Mouse (Mus musculus): ENCODE data around the gene Fancc. TPM values are rescaled to one million over a fixed set of nuclear protein-coding genes. Genes with fewer than 3 reads are reported as not detected.

The Fancc gene
- polyA plus RNA-seq, 1 experiment from 2014 or later: 23.7 TPM

- DNase-seq (ENCODE audit: low spot score, missing footprints): no peak
- 0 out of 2 replicates have a peak, but pooled peaks have one; percentile 30 for ATAC-seq (ENCODE audit: low FRiP score)
- no peaks in the 10 kb centered on the region for H3K9me3 ChIP-seq (ENCODE audit: control insufficient read depth, low read length)
- H3K4me2 ChIP-seq: no peak overlapping the region
- no peak overlapping the region for H3K4me3 ChIP-seq (ENCODE audit: low read depth, low read length)
- WGBS: 26% methylated on average over 4 of the region's 4 CpGs
- H3K36me3 ChIP-seq (ENCODE audit: control insufficient read depth, insufficient read depth, low read length): 0 out of 2 replicates have a peak, but pooled peaks cover 2% of the 10 kb centered on the region
- H3K4me1 ChIP-seq (ENCODE audit: control insufficient read depth, insufficient read depth, low read length): peaks cover 20% of the 10 kb centered on the region
- peak overlapping the region; percentile 57; the same call in 1 of the 2 replicates for H3K27ac ChIP-seq (ENCODE audit: low read depth, low read length)
- H3K27me3 ChIP-seq (ENCODE audit: control insufficient read depth, insufficient read depth, low read length): no peaks in the 10 kb centered on the region
- H3K9ac ChIP-seq (ENCODE audit: low read length): 0 out of 2 replicates have a peak overlapping the region, but pooled peaks have one; percentile 7
These were observed 236.9 kb downstream of the Fancc start for GRCm38 (mm10) chr13:63260133-63260532.

- no peaks in the 10 kb centered on the region for H3K27me3 ChIP-seq (ENCODE audit: control insufficient read depth, insufficient read depth, low read length)
- no peak for ATAC-seq (ENCODE audit: low FRiP score)
- H3K36me3 ChIP-seq (ENCODE audit: control insufficient read depth, insufficient read depth, low read length): no peaks in the 10 kb centered on the region
- peaks cover 20% of the 10 kb centered on the region for H3K4me1 ChIP-seq (ENCODE audit: control insufficient read depth, insufficient read depth, low read length)
- H3K4me3 ChIP-seq (ENCODE audit: low read depth, low read length): no peak overlapping the region
- no peaks in the 10 kb centered on the region for H3K9me3 ChIP-seq (ENCODE audit: control insufficient read depth, low read length)
- no peak for DNase-seq (ENCODE audit: low spot score, missing footprints)
- no peak overlapping the region for H3K27ac ChIP-seq (ENCODE audit: low read depth, low read length)
- no peak overlapping the region for H3K9ac ChIP-seq (ENCODE audit: low read length)
- no peak overlapping the region for H3K4me2 ChIP-seq
- 91% methylated on average over 4 of the region's 4 CpGs for WGBS
These were observed 238.4 kb downstream of the Fancc start for GRCm38 (mm10) chr13:63258671-63259070.

GRCm38 (mm10) chr13:63258167-63258582 is 238.9 kb downstream of the Fancc start:
- Histone ChIP-seq H3K36me3 (ENCODE audit: control insufficient read depth, insufficient read depth, low read length) (no peaks in the 10 kb centered on the region), H3K27me3 (ENCODE audit: control insufficient read depth, insufficient read depth, low read length) (no peaks in the 10 kb centered on the region), H3K4me1 (ENCODE audit: control insufficient read depth, insufficient read depth, low read length) (peaks cover 20% of the 10 kb centered on the region), H3K4me2 (no peak overlapping the region), H3K27ac (ENCODE audit: low read depth, low read length) (no peak overlapping the region), H3K4me3 (ENCODE audit: low read depth, low read length) (no peak overlapping the region), H3K9ac (ENCODE audit: low read length) (no peak overlapping the region), H3K9me3 (ENCODE audit: control insufficient read depth, low read length) (no peaks in the 10 kb centered on the region)
- WGBS: 78% methylated on average over 6 of the region's 6 CpGs
- DNase-seq (ENCODE audit: low spot score, missing footprints): no peak
- no peak for ATAC-seq (ENCODE audit: low FRiP score)

GRCm38 (mm10) chr13:63256807-63257206 is 240.3 kb downstream of the Fancc start:
- H3K9ac ChIP-seq (ENCODE audit: low read length): no peak overlapping the region
- H3K27me3 ChIP-seq (ENCODE audit: control insufficient read depth, insufficient read depth, low read length): no peaks in the 10 kb centered on the region
- H3K4me2 ChIP-seq: no peak overlapping the region
- H3K27ac ChIP-seq (ENCODE audit: low read depth, low read length): no peak overlapping the region
- peaks cover 20% of the 10 kb centered on the region for H3K4me1 ChIP-seq (ENCODE audit: control insufficient read depth, insufficient read depth, low read length)
- DNase-seq (ENCODE audit: low spot score, missing footprints) (no peak), ATAC-seq (ENCODE audit: low FRiP score) (peak; percentile 46)
- H3K9me3 ChIP-seq (ENCODE audit: control insufficient read depth, low read length): no peaks in the 10 kb centered on the region
- H3K36me3 ChIP-seq (ENCODE audit: control insufficient read depth, insufficient read depth, low read length): no peaks in the 10 kb centered on the region
- 79% methylated on average over 7 of the region's 7 CpGs for WGBS
- no peak overlapping the region for H3K4me3 ChIP-seq (ENCODE audit: low read depth, low read length)

- H3K27me3 ChIP-seq (ENCODE audit: control insufficient read depth, insufficient read depth, low read length): no peaks in the 10 kb centered on the region
- H3K4me1 ChIP-seq (ENCODE audit: control insufficient read depth, insufficient read depth, low read length): peaks cover 18% of the 10 kb centered on the region
- 92% methylated on average over 6 of the region's 6 CpGs for WGBS
- H3K4me3 ChIP-seq (ENCODE audit: low read depth, low read length): no peak overlapping the region
- no peak overlapping the region for H3K27ac ChIP-seq (ENCODE audit: low read depth, low read length)
- no peaks in the 10 kb centered on the region for H3K9me3 ChIP-seq (ENCODE audit: control insufficient read depth, low read length)
- no peak overlapping the region for H3K9ac ChIP-seq (ENCODE audit: low read length)
- no peaks in the 10 kb centered on the region for H3K36me3 ChIP-seq (ENCODE audit: control insufficient read depth, insufficient read depth, low read length)
- DNase-seq (ENCODE audit: low spot score, missing footprints) (no peak), ATAC-seq (ENCODE audit: low FRiP score) (no peak)
- no peak overlapping the region for H3K4me2 ChIP-seq
These were observed 240.9 kb downstream of the Fancc start for GRCm38 (mm10) chr13:63256146-63256545.

- Histone ChIP-seq H3K4me2 (no peak overlapping the region), H3K4me1 (ENCODE audit: control insufficient read depth, insufficient read depth, low read length) (peaks cover 13% of the 10 kb centered on the region), H3K9me3 (ENCODE audit: control insufficient read depth, low read length) (no peaks in the 10 kb centered on the region), H3K27me3 (ENCODE audit: control insufficient read depth, insufficient read depth, low read length) (no peaks in the 10 kb centered on the region), H3K36me3 (ENCODE audit: control insufficient read depth, insufficient read depth, low read length) (no peaks in the 10 kb centered on the region), H3K9ac (ENCODE audit: low read length) (no peak overlapping the region), H3K4me3 (ENCODE audit: low read depth, low read length) (no peak overlapping the region), H3K27ac (ENCODE audit: low read depth, low read length) (no peak overlapping the region)
- ATAC-seq (ENCODE audit: low FRiP score): no peak
- no peak for DNase-seq (ENCODE audit: low spot score, missing footprints)
- 90% methylated on average over 5 of the region's 5 CpGs for WGBS
These were observed 241.5 kb downstream of the Fancc start for GRCm38 (mm10) chr13:63255519-63256011.

- Histone ChIP-seq H3K4me3 (ENCODE audit: low read depth, low read length) (no peak overlapping the region), H3K4me1 (ENCODE audit: control insufficient read depth, insufficient read depth, low read length) (peaks cover under 1% of the 10 kb centered on the region), H3K9ac (ENCODE audit: low read length) (no peak overlapping the region), H3K9me3 (ENCODE audit: control insufficient read depth, low read length) (no peaks in the 10 kb centered on the region), H3K36me3 (ENCODE audit: control insufficient read depth, insufficient read depth, low read length) (no peaks in the 10 kb centered on the region), H3K4me2 (no peak overlapping the region), H3K27ac (ENCODE audit: low read depth, low read length) (no peak overlapping the region), H3K27me3 (ENCODE audit: control insufficient read depth, insufficient read depth, low read length) (no peaks in the 10 kb centered on the region)
- ATAC-seq (ENCODE audit: low FRiP score) (no peak), DNase-seq (ENCODE audit: low spot score, missing footprints) (no peak)
- WGBS: 91% methylated on average over 7 of the region's 7 CpGs
These were observed 243.0 kb downstream of the Fancc start for GRCm38 (mm10) chr13:63253886-63254636.

GRCm38 (mm10) chr13:63253147-63253546 is 243.9 kb downstream of the Fancc start:
- Histone ChIP-seq H3K4me2 (no peak overlapping the region), H3K4me1 (ENCODE audit: control insufficient read depth, insufficient read depth, low read length) (no peaks in the 10 kb centered on the region), H3K27ac (ENCODE audit: low read depth, low read length) (no peak overlapping the region), H3K27me3 (ENCODE audit: control insufficient read depth, insufficient read depth, low read length) (no peaks in the 10 kb centered on the region), H3K36me3 (ENCODE audit: control insufficient read depth, insufficient read depth, low read length) (no peaks in the 10 kb centered on the region), H3K4me3 (ENCODE audit: low read depth, low read length) (no peak overlapping the region), H3K9me3 (ENCODE audit: control insufficient read depth, low read length) (no peaks in the 10 kb centered on the region), H3K9ac (ENCODE audit: low read length) (no peak overlapping the region)
- DNase-seq (ENCODE audit: low spot score, missing footprints): no peak
- no peak for ATAC-seq (ENCODE audit: low FRiP score)
- 87% methylated on average over 5 of the region's 5 CpGs for WGBS

GRCm38 (mm10) chr13:63252295-63253010 is 244.6 kb downstream of the Fancc start:
- 91% methylated on average over 2 of the region's 2 CpGs for WGBS
- H3K4me2 ChIP-seq: no peak overlapping the region
- H3K4me1 ChIP-seq (ENCODE audit: control insufficient read depth, insufficient read depth, low read length): no peaks in the 10 kb centered on the region
- ATAC-seq (ENCODE audit: low FRiP score): no peak
- H3K36me3 ChIP-seq (ENCODE audit: control insufficient read depth, insufficient read depth, low read length): no peaks in the 10 kb centered on the region
- H3K4me3 ChIP-seq (ENCODE audit: low read depth, low read length): no peak overlapping the region
- H3K9ac ChIP-seq (ENCODE audit: low read length): no peak overlapping the region
- H3K27ac ChIP-seq (ENCODE audit: low read depth, low read length): no peak overlapping the region
- no peaks in the 10 kb centered on the region for H3K27me3 ChIP-seq (ENCODE audit: control insufficient read depth, insufficient read depth, low read length)
- H3K9me3 ChIP-seq (ENCODE audit: control insufficient read depth, low read length): no peaks in the 10 kb centered on the region
- no peak for DNase-seq (ENCODE audit: low spot score, missing footprints)

All from midbrain, embryonic 11.5 days (tissue).